ENCODE assay signal across 10 mouse cellular contexts in the genomic region with DNA sequence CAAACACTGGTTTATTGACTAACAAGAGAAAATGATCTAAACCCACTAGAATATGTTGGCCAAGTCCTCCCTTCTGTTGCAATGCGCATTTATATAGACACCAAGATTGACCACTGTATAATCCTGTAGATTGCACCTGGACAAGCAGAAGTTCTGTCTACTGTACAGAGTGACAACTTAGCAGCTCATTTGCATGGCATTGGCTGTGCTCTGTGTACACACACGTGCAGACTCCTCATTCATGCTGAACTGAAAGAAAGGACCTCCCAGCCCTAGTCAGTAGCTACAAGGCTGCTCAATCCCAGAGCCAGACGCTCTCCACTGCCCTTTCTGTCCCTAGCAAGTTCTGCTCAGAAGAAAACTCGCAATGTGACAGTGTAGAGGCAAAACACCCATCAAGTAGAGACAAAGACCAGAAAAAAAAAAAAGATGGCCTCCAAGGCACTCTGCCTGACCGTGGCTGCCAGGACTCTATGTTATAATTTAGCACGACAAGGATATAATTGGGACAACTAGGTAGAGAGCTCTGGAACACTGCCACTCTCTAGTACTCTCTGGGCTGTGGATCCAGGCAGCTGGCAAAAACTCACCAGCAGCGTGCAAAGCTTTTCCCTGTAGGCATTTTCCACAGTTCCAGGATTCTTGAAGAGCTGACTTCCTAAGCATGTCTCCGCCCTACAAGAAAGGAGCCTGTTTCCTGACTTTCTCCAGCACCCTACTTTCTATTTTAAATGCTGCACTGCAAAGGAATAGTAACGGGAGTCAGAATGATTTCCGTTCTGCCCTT.
DNase-seq lines count a peak whose midpoint lies in the region; ATAC-seq and TF ChIP-seq lines count a peak whose summit lies in the region.
"Had no signal": no experiment of that assay in that cellular context is flagged by ENCODE, and none has a peak within 500 bp of the region (broad histone marks: within the 10 kb centered on the region; RNA-seq: fewer than 3 reads in every experiment).

No protein-coding gene starts in this region.

- H3K27me3 ChIP-seq in forebrain, embryonic 14.5 days (replicated peaks; ENCODE audit: control insufficient read depth, insufficient read depth, low read length), result no peaks in the 10 kb centered on the region
- no peaks in the 10 kb centered on the region for H3K27me3 ChIP-seq in forebrain, embryonic 16.5 days (replicated peaks; ENCODE audit: control insufficient read depth, insufficient read depth, low read length)
- no peaks in the 10 kb centered on the region for H3K27me3 ChIP-seq in limb, embryonic 14.5 days (ENCODE audit: control insufficient read depth, insufficient read depth, low read length)
- no peaks in the 10 kb centered on the region for H3K27me3 ChIP-seq in limb, embryonic 10.5 days (ENCODE audit: low read depth, poor library complexity, severe bottlenecking)
- no peaks in the 10 kb centered on the region for H3K27me3 ChIP-seq in heart, embryonic 13.5 days (replicated peaks)
- H3K27me3 ChIP-seq in limb, embryonic 15.5 days, result no peaks in the 10 kb centered on the region
- H3K27me3 ChIP-seq: intestine, embryonic 15.5 days had no signal

- no peak overlapping the region for H3K9ac ChIP-seq in forebrain, embryonic 14.5 days (ENCODE audit: low read length)
- no peak overlapping the region for H3K9ac ChIP-seq in forebrain, embryonic 16.5 days (replicated peaks; ENCODE audit: low read depth, low read length)
- no peak overlapping the region for H3K9ac ChIP-seq in limb, embryonic 14.5 days (ENCODE audit: low read depth, low read length, severe bottlenecking)
- no peak overlapping the region for H3K9ac ChIP-seq in heart, embryonic 13.5 days
- no peak overlapping the region for H3K9ac ChIP-seq in limb, embryonic 15.5 days
- H3K9ac ChIP-seq: intestine, embryonic 15.5 days had no signal

- 76% methylated on average over 10 of the region's 10 CpGs for WGBS in forebrain, embryonic 14.5 days
- 65% methylated on average over 10 of the region's 10 CpGs for WGBS in forebrain, embryonic 16.5 days
- WGBS in limb, embryonic 14.5 days, result 75% methylated on average over 10 of the region's 10 CpGs
- WGBS in limb, embryonic 10.5 days, result 89% methylated on average over 10 of the region's 10 CpGs
- 74% methylated on average over 10 of the region's 10 CpGs for WGBS in heart, embryonic 13.5 days
- WGBS in limb, embryonic 15.5 days, result 71% methylated on average over 10 of the region's 10 CpGs

- no peak for ATAC-seq in forebrain, embryonic 14.5 days
- ATAC-seq in forebrain, embryonic 16.5 days, result no peak; the same call in 1 of the 2 replicates
- no peak for ATAC-seq in limb, embryonic 14.5 days (ENCODE audit: low FRiP score, low read depth)
- ATAC-seq in heart, embryonic 13.5 days (ENCODE audit: extremely low read depth, insufficient number of reproducible peaks, low FRiP score, low TSS enrichment), result no peak
- no peak for ATAC-seq in limb, embryonic 15.5 days (ENCODE audit: insufficient number of reproducible peaks, low FRiP score, low TSS enrichment, low read depth)
- no peak for ATAC-seq in erythroblast, adult 5-6 weeks (replicated peaks; ENCODE audit: low FRiP score, poor library complexity, severe bottlenecking)
- ATAC-seq: intestine, embryonic 15.5 days had no signal

- no peaks in the 10 kb centered on the region for H3K36me3 ChIP-seq in forebrain, embryonic 14.5 days (ENCODE audit: control insufficient read depth, insufficient read depth, low read length)
- no peaks in the 10 kb centered on the region for H3K36me3 ChIP-seq in forebrain, embryonic 16.5 days (ENCODE audit: control insufficient read depth, insufficient read depth)
- H3K36me3 ChIP-seq in limb, embryonic 14.5 days (ENCODE audit: control insufficient read depth, insufficient read depth, low read length), result no peaks in the 10 kb centered on the region
- H3K36me3 ChIP-seq in limb, embryonic 10.5 days, result no peaks in the 10 kb centered on the region
- H3K36me3 ChIP-seq in heart, embryonic 13.5 days, result no peaks in the 10 kb centered on the region
- no peaks in the 10 kb centered on the region for H3K36me3 ChIP-seq in limb, embryonic 15.5 days
- H3K36me3 ChIP-seq: intestine, embryonic 15.5 days had no signal

- no peaks in the 10 kb centered on the region for H3K9me3 ChIP-seq in forebrain, embryonic 14.5 days (replicated peaks; ENCODE audit: control insufficient read depth, low read length)
- no peaks in the 10 kb centered on the region for H3K9me3 ChIP-seq in forebrain, embryonic 16.5 days (ENCODE audit: control insufficient read depth, low read length)
- H3K9me3 ChIP-seq in limb, embryonic 14.5 days (ENCODE audit: control insufficient read depth, low read length), result no peaks in the 10 kb centered on the region
- no peaks in the 10 kb centered on the region for H3K9me3 ChIP-seq in limb, embryonic 10.5 days (replicated peaks)
- H3K9me3 ChIP-seq in heart, embryonic 13.5 days, result 0 out of 2 replicates have a peak, but pooled peaks cover 3% of the 10 kb centered on the region
- H3K9me3 ChIP-seq in limb, embryonic 15.5 days, result no peaks in the 10 kb centered on the region
- H3K9me3 ChIP-seq: intestine, embryonic 15.5 days had no signal

- H3K27ac ChIP-seq in forebrain, embryonic 14.5 days (ENCODE audit: low read depth, low read length), result no peak overlapping the region
- H3K27ac ChIP-seq in forebrain, embryonic 16.5 days (ENCODE audit: low read length), result no peak overlapping the region
- H3K27ac ChIP-seq in limb, embryonic 14.5 days (replicated peaks; ENCODE audit: low read depth, low read length), result no peak overlapping the region
- H3K27ac ChIP-seq in limb, embryonic 10.5 days, result no peak overlapping the region
- peak overlapping the region; percentile 48 for H3K27ac ChIP-seq in heart, embryonic 13.5 days (replicated peaks)
- H3K27ac ChIP-seq in limb, embryonic 15.5 days, result 0 out of 2 replicates have a peak overlapping the region, but pooled peaks have one; percentile 3
- H3K27ac ChIP-seq: intestine, embryonic 15.5 days had no signal

- no peak for TF ChIP-seq POLR2A in limb, embryonic 14.5 days (IDR thresholded peaks at IDR 0.05; ENCODE audit: borderline replicate concordance, extremely low read depth, insufficient read depth, insufficient read length)

- no peaks in the 10 kb centered on the region for H3K4me1 ChIP-seq in forebrain, embryonic 14.5 days (ENCODE audit: control insufficient read depth, insufficient read depth, low read length)
- H3K4me1 ChIP-seq in forebrain, embryonic 16.5 days (replicated peaks; ENCODE audit: control insufficient read depth, insufficient read depth, low read length), result no peaks in the 10 kb centered on the region; the same call in 1 of the 2 replicates
- H3K4me1 ChIP-seq in limb, embryonic 14.5 days (ENCODE audit: control insufficient read depth, insufficient read depth, low read length), result no peaks in the 10 kb centered on the region
- H3K4me1 ChIP-seq in limb, embryonic 10.5 days, result no peaks in the 10 kb centered on the region
- H3K4me1 ChIP-seq in heart, embryonic 13.5 days, result no peaks in the 10 kb centered on the region
- 0 out of 2 replicates have a peak, but pooled peaks cover 2% of the 10 kb centered on the region for H3K4me1 ChIP-seq in limb, embryonic 15.5 days
- H3K4me1 ChIP-seq: intestine, embryonic 15.5 days had no signal

- peak; percentile 17 for DNase-seq in forebrain, embryonic 14.5 days (ENCODE audit: low spot score)
- peak; percentile 12 for DNase-seq in limb, embryonic 14.5 days (ENCODE audit: low spot score)
- no peak for DNase-seq in limb, embryonic 10.5 days (ENCODE audit: low spot score)
- no peak for DNase-seq in urinary bladder, postnatal 4 days (ENCODE audit: low spot score in 2 of 2)
- DNase-seq: B cell, adult 2 months had no signal

- H3K4me2 ChIP-seq in forebrain, embryonic 14.5 days (ENCODE audit: low read length), result no peak overlapping the region
- no peak overlapping the region for H3K4me2 ChIP-seq in forebrain, embryonic 16.5 days (ENCODE audit: low read length)
- no peak overlapping the region for H3K4me2 ChIP-seq in limb, embryonic 14.5 days (replicated peaks; ENCODE audit: low read depth, low read length, severe bottlenecking)
- no peak overlapping the region for H3K4me2 ChIP-seq in heart, embryonic 13.5 days
- no peak overlapping the region for H3K4me2 ChIP-seq in limb, embryonic 15.5 days
- H3K4me2 ChIP-seq: intestine, embryonic 15.5 days had no signal

- H3K4me3 ChIP-seq in forebrain, embryonic 14.5 days (ENCODE audit: low read depth, low read length), result no peak overlapping the region
- H3K4me3 ChIP-seq in forebrain, embryonic 16.5 days (replicated peaks; ENCODE audit: low read length), result no peak overlapping the region
- H3K4me3 ChIP-seq in limb, embryonic 14.5 days (replicated peaks; ENCODE audit: low read length), result no peak overlapping the region
- H3K4me3 ChIP-seq in limb, embryonic 10.5 days, result no peak overlapping the region
- H3K4me3 ChIP-seq in heart, embryonic 13.5 days, result no peak overlapping the region
- no peak overlapping the region for H3K4me3 ChIP-seq in limb, embryonic 15.5 days
- H3K4me3 ChIP-seq: intestine, embryonic 15.5 days had no signal

Comparison
In these comparisons a context has a peak if more than half of its experiments do, and no peak if none do; other contexts are left out.
1. DNase-seq: peak in forebrain, embryonic 14.5 days (single experiment) and limb, embryonic 14.5 days (single experiment); none in limb, embryonic 10.5 days (single experiment) and urinary bladder, postnatal 4 days (0 of 2).
2. H3K27ac ChIP-seq: peak in heart, embryonic 13.5 days (single experiment) and limb, embryonic 15.5 days (single experiment); none in forebrain, embryonic 14.5 days (single experiment), forebrain, embryonic 16.5 days (single experiment), limb, embryonic 14.5 days (single experiment) and limb, embryonic 10.5 days (single experiment).